Mouse (Mus musculus) limb, embryonic 12.5 days (tissue): Measurements from ENCODE around the gene 4930522H14Rik. TPM values are rescaled to one million over a fixed set of nuclear protein-coding genes. Genes with fewer than 3 reads are reported as not detected.

Experiments used
- ATAC-seq: fragments of 200-750 bp; cut with Nextera tagmentation; 2 replicates; pipeline ENCODE4 v1.8.0; 2017; ENCODE audit warnings: low read depth, moderate TSS enrichment; ENCODE audit not compliant: insufficient number of reproducible peaks, insufficient read depth, low FRiP score, low TSS enrichment
- H3K27ac ChIP-seq: fragments of 300-500 bp; sonication (generic); 2 replicates; pipeline ENCODE4 v1.5.1; 2016; ENCODE audit warnings: mild to moderate bottlenecking, moderate library complexity
- H3K27me3 ChIP-seq: fragments of 300-500 bp; sonication (generic); 2 replicates; pipeline ENCODE4 v1.6.1; 2016; ENCODE audit warnings: mild to moderate bottlenecking, moderate library complexity
- H3K36me3 ChIP-seq: fragments of 300-500 bp; sonication (generic); 2 replicates; pipeline ENCODE4 v1.6.1; 2016; ENCODE audit warnings: mild to moderate bottlenecking, moderate library complexity
- H3K4me1 ChIP-seq: fragments of 300-500 bp; sonication (generic); replicated peaks from 2 replicates; pipeline ENCODE4 v1.6.1; 2016
- H3K4me2 ChIP-seq: fragments of 300-500 bp; sonication (generic); 2 replicates; pipeline ENCODE4 v1.6.1; 2016; ENCODE audit warnings: mild to moderate bottlenecking, moderate library complexity
- H3K4me3 ChIP-seq: fragments of 300-500 bp; sonication (generic); replicated peaks from 2 replicates; pipeline ENCODE4 v1.5.1; 2016; ENCODE audit warnings: mild to moderate bottlenecking
- H3K9ac ChIP-seq: fragments of 300-500 bp; sonication (generic); replicated peaks from 2 replicates; pipeline ENCODE4 v1.6.1; 2016; ENCODE audit warnings: mild to moderate bottlenecking, moderate library complexity
- H3K9me3 ChIP-seq: fragments of 300-500 bp; sonication (generic); 2 replicates; pipeline ENCODE4 v1.6.1; 2016; ENCODE audit warnings: mild to moderate bottlenecking, moderate library complexity
- WGBS: fragments of 180-500 bp; shearing (Covaris S2); methylation state at CpG from one replicate; pipeline ENCODE4 v1.1.7; 2016; 5-methylcytosine and 5-hydroxymethylcytosine counted together
- polyA plus RNA-seq: library from polyadenylated mRNA; unstranded; fragments of >200 nt; fragmentation: Nextera tagmentation; extraction: Ambion mirVana; gene quantifications from 2 replicates; pipeline ENCODE4 v1.2.1, GENCODE M21; 2016

The 4930522H14Rik gene
- polyA plus RNA-seq, 1 experiment from 2014 or later: not detected

- no peak overlapping the region for H3K4me2 ChIP-seq
- H3K27me3 ChIP-seq: no peaks in the 10 kb centered on the region
- H3K27ac ChIP-seq: no peak overlapping the region
- no peak for ATAC-seq
- H3K4me3 ChIP-seq: no peak overlapping the region
- H3K9me3 ChIP-seq: no peaks in the 10 kb centered on the region
- no peak overlapping the region for H3K9ac ChIP-seq
- no peaks in the 10 kb centered on the region for H3K4me1 ChIP-seq
- H3K36me3 ChIP-seq: no peaks in the 10 kb centered on the region
- WGBS: 79% methylated on average over 15 of the region's 15 CpGs
Measured at GRCm38 (mm10) chr4:109530245-109530816, 766 bp downstream of the 4930522H14Rik start.

- no peak overlapping the region for H3K9ac ChIP-seq
- H3K4me2 ChIP-seq: no peak overlapping the region
- H3K27ac ChIP-seq: no peak overlapping the region
- ATAC-seq: no peak; the same call in 1 of the 2 replicates
- no peaks in the 10 kb centered on the region for H3K9me3 ChIP-seq
- H3K36me3 ChIP-seq: no peaks in the 10 kb centered on the region
- no peak overlapping the region for H3K4me3 ChIP-seq
- 10% methylated on average over 5 of the region's 5 CpGs for WGBS
- no peaks in the 10 kb centered on the region for H3K4me1 ChIP-seq
- H3K27me3 ChIP-seq: no peaks in the 10 kb centered on the region
Measured at GRCm38 (mm10) chr4:109504885-109505284, 26.2 kb downstream of the 4930522H14Rik start.

GRCm38 (mm10) chr4:109498476-109498875 is 32.6 kb downstream of the 4930522H14Rik start:
- WGBS: 49% methylated on average over 11 of the region's 11 CpGs
- no peaks in the 10 kb centered on the region; the same call in 1 of the 2 replicates for H3K4me1 ChIP-seq
- no peaks in the 10 kb centered on the region for H3K36me3 ChIP-seq
- H3K4me2 ChIP-seq: no peak overlapping the region
- no peaks in the 10 kb centered on the region for H3K9me3 ChIP-seq
- H3K9ac ChIP-seq: no peak overlapping the region
- no peak overlapping the region for H3K4me3 ChIP-seq
- no peak overlapping the region for H3K27ac ChIP-seq
- no peak for ATAC-seq
- H3K27me3 ChIP-seq: no peaks in the 10 kb centered on the region

- H3K4me2 ChIP-seq: no peak overlapping the region
- no peaks in the 10 kb centered on the region; the same call in 1 of the 2 replicates for H3K4me1 ChIP-seq
- H3K4me3 ChIP-seq: no peak overlapping the region
- H3K36me3 ChIP-seq: no peaks in the 10 kb centered on the region
- H3K9ac ChIP-seq: no peak overlapping the region
- no peaks in the 10 kb centered on the region for H3K9me3 ChIP-seq
- H3K27ac ChIP-seq: no peak overlapping the region
- no peaks in the 10 kb centered on the region for H3K27me3 ChIP-seq
- ATAC-seq: no peak
Measured at GRCm38 (mm10) chr4:109493581-109493980, 37.5 kb downstream of the 4930522H14Rik start.

GRCm38 (mm10) chr4:109488812-109489211 is 42.3 kb downstream of the 4930522H14Rik start:
- no peak for ATAC-seq
- Histone ChIP-seq H3K9ac (no peak overlapping the region), H3K9me3 (no peaks in the 10 kb centered on the region), H3K4me2 (no peak overlapping the region), H3K27ac (no peak overlapping the region), H3K4me3 (no peak overlapping the region), H3K36me3 (no peaks in the 10 kb centered on the region), H3K4me1 (no peaks in the 10 kb centered on the region), H3K27me3 (no peaks in the 10 kb centered on the region)
- WGBS: 81% methylated on average over 1 of the region's 1 CpGs

GRCm38 (mm10) chr4:109484621-109485020 is 46.5 kb downstream of the 4930522H14Rik start, which contains the start of gene Rnf11:
TSS of gene Rnf11 (minus strand) at chr4:109484728.
- ATAC-seq: no peak
- H3K4me3 ChIP-seq: no peak within 1 kb of the TSS

GRCm38 (mm10) chr4:109482701-109483100 is 48.4 kb downstream of the 4930522H14Rik start:
- Histone ChIP-seq H3K27ac (no peak overlapping the region), H3K4me2 (no peak overlapping the region), H3K9ac (no peak overlapping the region), H3K9me3 (no peaks in the 10 kb centered on the region), H3K36me3 (no peaks in the 10 kb centered on the region), H3K4me3 (no peak overlapping the region), H3K4me1 (no peaks in the 10 kb centered on the region), H3K27me3 (no peaks in the 10 kb centered on the region)
- 85% methylated on average over 1 of the region's 1 CpGs for WGBS
- ATAC-seq: no peak

More at GRCm38 (mm10) chr4:109484621-109485020, 46.5 kb downstream of the 4930522H14Rik start, which contains the start of gene Rnf11:
- no peaks in the 10 kb centered on the region for H3K9me3 ChIP-seq
- 84% methylated on average over 3 of the region's 3 CpGs for WGBS
- no peak within 1 kb of the TSS for H3K4me2 ChIP-seq
- no peak within 1 kb of the TSS for H3K9ac ChIP-seq
- H3K27me3 ChIP-seq: no peaks in the 10 kb centered on the region
- H3K27ac ChIP-seq: no peak within 1 kb of the TSS
- H3K36me3 ChIP-seq: no peaks in the 10 kb centered on the region
- H3K4me1 ChIP-seq: no peaks in the 10 kb centered on the region

GRCm38 (mm10) chr4:109481424-109481823 is 49.7 kb downstream of the 4930522H14Rik start:
- Histone ChIP-seq H3K27ac (no peak overlapping the region), H3K4me2 (no peak overlapping the region), H3K9me3 (no peaks in the 10 kb centered on the region), H3K9ac (no peak overlapping the region), H3K4me1 (no peaks in the 10 kb centered on the region), H3K36me3 (no peaks in the 10 kb centered on the region), H3K27me3 (no peaks in the 10 kb centered on the region), H3K4me3 (no peak overlapping the region)
- 81% methylated on average over 2 of the region's 2 CpGs for WGBS
- no peak for ATAC-seq

GRCm38 (mm10) chr4:109477454-109477853 is 53.6 kb downstream of the 4930522H14Rik start:
- ATAC-seq: no peak
- H3K9ac ChIP-seq: no peak overlapping the region
- H3K9me3 ChIP-seq: no peaks in the 10 kb centered on the region
- peaks cover 8% of the 10 kb centered on the region for H3K4me1 ChIP-seq
- no peak overlapping the region for H3K4me3 ChIP-seq
- 90% methylated on average over 3 of the region's 3 CpGs for WGBS
- no peak overlapping the region for H3K4me2 ChIP-seq
- no peak overlapping the region for H3K27ac ChIP-seq
- H3K36me3 ChIP-seq: peaks cover 6% of the 10 kb centered on the region; the same call in 1 of the 2 replicates
- H3K27me3 ChIP-seq: no peaks in the 10 kb centered on the region

GRCm38 (mm10) chr4:109476554-109477014 is 54.5 kb downstream of the 4930522H14Rik start:
- H3K9me3 ChIP-seq: no peaks in the 10 kb centered on the region
- peaks cover 8% of the 10 kb centered on the region for H3K4me1 ChIP-seq
- peak; percentile 98 for ATAC-seq
- under 1% methylated on average over 37 of the region's 39 CpGs for WGBS
- H3K27me3 ChIP-seq: no peaks in the 10 kb centered on the region
- H3K27ac ChIP-seq: peak overlapping the region; percentile 96
- H3K4me2 ChIP-seq: peak overlapping the region; percentile 75
- peaks cover 15% of the 10 kb centered on the region; the same call in 1 of the 2 replicates for H3K36me3 ChIP-seq
- peak overlapping the region; percentile 97 for H3K9ac ChIP-seq
- H3K4me3 ChIP-seq: peak overlapping the region; percentile 91

GRCm38 (mm10) chr4:109475577-109476553 is 55.2 kb downstream of the 4930522H14Rik start:
- H3K9me3 ChIP-seq: no peaks in the 10 kb centered on the region
- H3K27me3 ChIP-seq: no peaks in the 10 kb centered on the region
- peak overlapping the region; percentile 96 for H3K27ac ChIP-seq
- H3K4me2 ChIP-seq: peak overlapping the region; percentile 75
- peak overlapping the region; percentile 91 for H3K4me3 ChIP-seq
- H3K36me3 ChIP-seq: peaks cover 15% of the 10 kb centered on the region; the same call in 1 of the 2 replicates
- peak; percentile 66; the same call in 1 of the 2 replicates for ATAC-seq
- peak overlapping the region; percentile 97 for H3K9ac ChIP-seq
- under 1% methylated on average over 64 of the region's 68 CpGs for WGBS
- peaks cover 9% of the 10 kb centered on the region for H3K4me1 ChIP-seq
